Mouse (Mus musculus): Measurements from ENCODE around the gene Efnb3. TPM values are rescaled to one million over a fixed set of nuclear protein-coding genes. Genes with fewer than 3 reads are reported as not detected.
A peak's percentile ranks its signal among the peaks of the same experiment; 100 is the strongest.

The Efnb3 gene
- polyA plus RNA-seq, 1 experiment from 2014 or later, result 4.6 TPM

DNA sequence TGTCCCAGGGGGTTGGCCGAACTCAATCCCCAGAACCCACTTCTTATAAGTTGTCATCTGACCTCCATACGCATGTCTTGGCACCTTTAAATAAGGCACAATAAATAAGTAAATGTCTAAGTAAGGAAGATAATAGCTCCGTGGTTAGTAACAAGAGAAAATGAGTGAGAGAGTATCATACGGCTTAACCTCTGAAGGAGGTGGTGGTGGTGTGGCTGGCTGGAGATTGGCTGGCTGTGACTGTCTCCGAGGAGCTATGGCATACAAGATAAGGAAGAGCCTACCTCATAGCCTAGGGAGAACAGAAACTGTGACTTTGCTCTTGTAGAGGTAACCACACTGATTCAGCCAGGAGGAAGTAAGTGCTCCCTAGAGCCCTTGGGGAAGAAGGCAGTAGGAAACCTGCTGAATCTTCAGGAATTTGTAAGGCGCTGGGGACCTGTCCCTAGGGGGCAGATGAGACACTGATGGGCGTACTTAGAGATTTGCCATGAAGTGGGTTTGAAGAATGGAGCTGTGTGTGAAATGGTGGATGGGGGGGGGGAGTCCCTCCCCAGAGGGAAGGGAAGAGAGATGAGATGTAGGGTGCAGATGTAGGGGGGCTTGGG lies 25.8 kb upstream of the Efnb3 start:
- 57% methylated on average over 7 of the region's 7 CpGs for WGBS
- H3K9ac ChIP-seq (ENCODE audit: low read depth, low read length), result no peak overlapping the region
- peak; percentile 27 for TF ChIP-seq CTCF (IDR thresholded peaks at IDR 0.05; ENCODE audit: low read depth)

GRCm38 (mm10) chr11:69584937-69585336 lies 24.9 kb upstream of the Efnb3 start:
- H3K9ac ChIP-seq (ENCODE audit: low read depth, low read length), result no peak overlapping the region
- TF ChIP-seq CTCF (IDR thresholded peaks at IDR 0.05; ENCODE audit: low read depth), result no peak
- no peak overlapping the region for H3K27ac ChIP-seq (ENCODE audit: low read depth, low read length)
- H3K36me3 ChIP-seq (ENCODE audit: control insufficient read depth, insufficient read depth), result peaks cover 26% of the 10 kb centered on the region
- H3K4me2 ChIP-seq (replicated peaks; ENCODE audit: low read depth), result no peak overlapping the region
- no peaks in the 10 kb centered on the region for H3K4me1 ChIP-seq (replicated peaks; ENCODE audit: control insufficient read depth, insufficient read depth, low read length)
- 90% methylated on average over 13 of the region's 13 CpGs for WGBS
- no peak for ATAC-seq
- no peaks in the 10 kb centered on the region for H3K27me3 ChIP-seq (replicated peaks; ENCODE audit: control insufficient read depth, insufficient read depth, low read length)
- H3K9me3 ChIP-seq (ENCODE audit: control insufficient read depth), result no peaks in the 10 kb centered on the region
- H3K4me3 ChIP-seq (ENCODE audit: low read depth, low read length), result no peak overlapping the region

More for the DNA sequence above, 25.8 kb upstream of the Efnb3 start:
- peak; percentile 23; the same call in 1 of the 2 replicates for ATAC-seq
- peak overlapping the region; percentile 30; the same call in 1 of the 2 replicates for H3K27ac ChIP-seq (ENCODE audit: low read depth, low read length)
- no peaks in the 10 kb centered on the region for H3K4me1 ChIP-seq (replicated peaks; ENCODE audit: control insufficient read depth, insufficient read depth, low read length)
- H3K9me3 ChIP-seq (ENCODE audit: control insufficient read depth), result no peaks in the 10 kb centered on the region
- H3K36me3 ChIP-seq (ENCODE audit: control insufficient read depth, insufficient read depth), result peaks cover 34% of the 10 kb centered on the region
- peak overlapping the region; percentile 13; the same call in 1 of the 2 replicates for H3K4me2 ChIP-seq (replicated peaks; ENCODE audit: low read depth)
- H3K27me3 ChIP-seq (replicated peaks; ENCODE audit: control insufficient read depth, insufficient read depth, low read length), result no peaks in the 10 kb centered on the region
- no peak overlapping the region for H3K4me3 ChIP-seq (ENCODE audit: low read depth, low read length)

DNA sequence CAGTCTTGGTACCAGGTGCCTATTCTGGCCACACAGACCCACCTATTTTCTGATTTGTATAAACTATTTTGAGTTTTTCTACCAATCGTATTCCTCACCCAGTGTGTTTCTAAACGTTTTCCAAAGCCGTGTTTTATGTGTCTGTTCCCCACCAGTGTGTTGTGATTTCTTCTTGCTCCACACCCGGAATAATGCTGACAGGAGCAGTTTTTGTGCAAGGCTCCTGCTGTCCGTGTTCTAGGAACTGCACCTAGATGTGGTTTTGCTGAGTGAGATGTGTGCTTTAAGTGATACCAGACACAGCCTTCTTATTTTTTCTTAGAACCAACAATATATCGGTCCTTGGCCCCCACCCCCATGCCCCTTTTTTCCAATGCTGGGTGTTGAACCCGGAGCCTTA lies 24.0 kb upstream of the Efnb3 start:
- Histone ChIP-seq H3K36me3 (ENCODE audit: control insufficient read depth, insufficient read depth) (peaks cover 17% of the 10 kb centered on the region), H3K4me1 (replicated peaks; ENCODE audit: control insufficient read depth, insufficient read depth, low read length) (no peaks in the 10 kb centered on the region), H3K9ac (ENCODE audit: low read depth, low read length) (no peak overlapping the region), H3K27ac (ENCODE audit: low read depth, low read length) (no peak overlapping the region; the same call in 1 of the 2 replicates), H3K4me2 (replicated peaks; ENCODE audit: low read depth) (no peak overlapping the region), H3K27me3 (replicated peaks; ENCODE audit: control insufficient read depth, insufficient read depth, low read length) (no peaks in the 10 kb centered on the region), H3K4me3 (ENCODE audit: low read depth, low read length) (no peak overlapping the region), H3K9me3 (ENCODE audit: control insufficient read depth) (no peaks in the 10 kb centered on the region)
- ATAC-seq, result no peak
- WGBS, result 71% methylated on average over 7 of the region's 7 CpGs
- TF ChIP-seq CTCF (IDR thresholded peaks at IDR 0.05; ENCODE audit: low read depth), result no peak

- no peak overlapping the region for H3K9ac ChIP-seq (ENCODE audit: low read depth, low read length)
- WGBS, result 55% methylated on average over 9 of the region's 9 CpGs
- no peaks in the 10 kb centered on the region for H3K27me3 ChIP-seq (replicated peaks; ENCODE audit: control insufficient read depth, insufficient read depth, low read length)
- peak overlapping the region; percentile 94 for H3K4me2 ChIP-seq (replicated peaks; ENCODE audit: low read depth)
- H3K9me3 ChIP-seq (ENCODE audit: control insufficient read depth), result no peaks in the 10 kb centered on the region
- peaks cover under 1% of the 10 kb centered on the region for H3K36me3 ChIP-seq (ENCODE audit: control insufficient read depth, insufficient read depth)
- H3K4me1 ChIP-seq (replicated peaks; ENCODE audit: control insufficient read depth, insufficient read depth, low read length), result no peaks in the 10 kb centered on the region
- TF ChIP-seq CTCF (IDR thresholded peaks at IDR 0.05; ENCODE audit: low read depth), result no peak
- no peak overlapping the region for H3K27ac ChIP-seq (ENCODE audit: low read depth, low read length)
- peak overlapping the region; percentile 80 for H3K4me3 ChIP-seq (ENCODE audit: low read depth, low read length)
- no peak for ATAC-seq
These were observed 22.3 kb upstream of the Efnb3 start for GRCm38 (mm10) chr11:69582230-69582805.

DNA sequence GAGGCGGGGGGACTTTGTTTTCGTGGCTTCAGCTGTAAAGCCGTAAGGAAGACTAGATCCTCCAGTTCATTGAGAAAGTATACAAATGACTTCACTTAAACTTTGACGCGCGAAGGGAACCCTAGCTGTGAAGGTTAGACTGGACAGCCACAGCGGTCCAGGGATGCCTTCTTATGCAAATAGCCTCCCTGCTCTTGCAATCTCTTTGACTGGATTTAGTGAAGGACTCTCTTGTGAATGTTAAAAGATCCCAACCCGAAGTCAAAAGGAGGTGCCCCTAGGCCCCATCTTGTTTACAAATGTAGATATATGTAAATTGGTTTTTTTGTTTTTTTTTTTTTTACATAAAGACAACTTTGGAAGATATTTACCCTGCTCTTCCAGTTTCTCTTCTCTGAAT lies 21.8 kb upstream of the Efnb3 start:
- no peaks in the 10 kb centered on the region for H3K27me3 ChIP-seq (replicated peaks; ENCODE audit: control insufficient read depth, insufficient read depth, low read length)
- H3K4me1 ChIP-seq (replicated peaks; ENCODE audit: control insufficient read depth, insufficient read depth, low read length), result no peaks in the 10 kb centered on the region
- H3K4me2 ChIP-seq (replicated peaks; ENCODE audit: low read depth), result peak overlapping the region; percentile 94
- H3K27ac ChIP-seq (ENCODE audit: low read depth, low read length), result 0 out of 2 replicates have a peak overlapping the region, but pooled peaks have one; percentile 41
- no peak for TF ChIP-seq CTCF (IDR thresholded peaks at IDR 0.05; ENCODE audit: low read depth)
- H3K9ac ChIP-seq (ENCODE audit: low read depth, low read length), result peak overlapping the region; percentile 49
- H3K4me3 ChIP-seq (ENCODE audit: low read depth, low read length), result peak overlapping the region; percentile 80
- no peak for ATAC-seq
- H3K36me3 ChIP-seq (ENCODE audit: control insufficient read depth, insufficient read depth), result no peaks in the 10 kb centered on the region; the same call in 1 of the 2 replicates
- WGBS, result 0% methylated on average over 8 of the region's 8 CpGs
- no peaks in the 10 kb centered on the region for H3K9me3 ChIP-seq (ENCODE audit: control insufficient read depth)

- H3K36me3 ChIP-seq (ENCODE audit: control insufficient read depth, insufficient read depth), result no peaks in the 10 kb centered on the region; the same call in 1 of the 2 replicates
- no peak; the same call in none of the 2 replicates for TF ChIP-seq CTCF (IDR thresholded peaks at IDR 0.05; ENCODE audit: low read depth)
- peak overlapping the region; percentile 64 for H3K9ac ChIP-seq (ENCODE audit: low read depth, low read length)
- H3K27me3 ChIP-seq (replicated peaks; ENCODE audit: control insufficient read depth, insufficient read depth, low read length), result no peaks in the 10 kb centered on the region
- under 1% methylated on average over 36 of the region's 36 CpGs for WGBS
- peak; percentile 78 for ATAC-seq
- H3K4me3 ChIP-seq (ENCODE audit: low read depth, low read length), result peak overlapping the region; percentile 80
- H3K4me2 ChIP-seq (replicated peaks; ENCODE audit: low read depth), result peak overlapping the region; percentile 94
- H3K9me3 ChIP-seq (ENCODE audit: control insufficient read depth), result no peaks in the 10 kb centered on the region
- H3K27ac ChIP-seq (ENCODE audit: low read depth, low read length), result peak overlapping the region; percentile 94
- no peaks in the 10 kb centered on the region for H3K4me1 ChIP-seq (replicated peaks; ENCODE audit: control insufficient read depth, insufficient read depth, low read length)
These were observed 21.2 kb upstream of the Efnb3 start for GRCm38 (mm10) chr11:69581147-69581688.

Measured in intestine, postnatal 0 days (tissue).